Mouse (Mus musculus) kidney, adult 2 months (tissue): ENCODE data around the gene Rptor.

ENCODE experiments used
- CTCF ChIP-seq: fragments of 200-500 bp; conservative IDR thresholded peaks from 2 replicates; pipeline ENCODE4 v1.5.1; 2011; ENCODE audit warnings: low read depth, mild to moderate bottlenecking, control low read depth, low read length, moderate library complexity, mixed read lengths; ENCODE audit not compliant: insufficient read depth, insufficient read length
- POLR2A ChIP-seq: fragments of 200-500 bp; IDR thresholded peaks from one replicate; pipeline ENCODE4 v1.6.1; 2011; ENCODE audit warnings: low read depth, low read length, control low read depth

DNA sequence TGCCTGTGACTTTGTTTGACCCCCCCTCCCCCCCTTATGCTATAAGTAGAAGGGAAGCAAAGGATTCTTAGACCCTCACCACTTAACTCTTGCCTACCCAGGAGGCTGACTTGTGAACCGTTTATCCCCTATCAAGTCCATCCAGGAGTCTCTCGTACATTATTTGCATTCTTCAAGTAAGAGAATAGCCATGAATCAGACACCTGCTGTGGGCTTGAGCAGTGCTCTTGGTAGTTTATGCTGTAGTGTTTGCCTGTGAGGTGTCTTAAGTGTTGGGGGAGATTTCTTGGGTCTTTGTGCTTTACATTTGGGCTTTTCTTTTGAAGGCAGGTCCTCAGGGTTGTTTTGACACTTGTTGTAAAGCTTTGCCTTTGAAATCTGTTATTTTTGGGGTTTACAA is 69.3 kb downstream of the Rptor start:
- TF ChIP-seq CTCF (no peak), POLR2A (no peak)
